Mouse (Mus musculus): ENCODE results near the gene Grm1.

The Grm1 gene

DNA sequence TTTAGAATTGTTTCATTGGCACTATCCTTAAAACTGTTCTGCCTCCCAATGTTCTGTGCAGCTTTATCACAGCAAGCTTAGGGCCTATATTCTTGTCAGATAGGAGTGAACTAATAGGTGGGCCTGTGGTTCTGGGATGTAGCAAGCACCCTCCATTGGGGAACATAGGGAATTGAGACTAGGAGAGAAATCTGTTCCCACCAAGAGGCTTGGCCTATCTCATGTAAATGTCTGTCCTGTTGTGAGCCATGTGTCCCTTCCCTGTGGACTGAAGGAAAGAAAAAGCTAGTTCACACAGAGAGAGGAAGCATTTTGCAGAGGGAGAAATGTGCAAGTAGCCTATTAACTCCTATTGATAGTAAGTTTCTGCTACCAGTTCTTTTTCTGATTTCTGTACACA lies 246.8 kb downstream of the Grm1 start:
- no peak for DNase-seq (ENCODE audit: extremely low spot score, low read depth, low spot score)

DNA sequence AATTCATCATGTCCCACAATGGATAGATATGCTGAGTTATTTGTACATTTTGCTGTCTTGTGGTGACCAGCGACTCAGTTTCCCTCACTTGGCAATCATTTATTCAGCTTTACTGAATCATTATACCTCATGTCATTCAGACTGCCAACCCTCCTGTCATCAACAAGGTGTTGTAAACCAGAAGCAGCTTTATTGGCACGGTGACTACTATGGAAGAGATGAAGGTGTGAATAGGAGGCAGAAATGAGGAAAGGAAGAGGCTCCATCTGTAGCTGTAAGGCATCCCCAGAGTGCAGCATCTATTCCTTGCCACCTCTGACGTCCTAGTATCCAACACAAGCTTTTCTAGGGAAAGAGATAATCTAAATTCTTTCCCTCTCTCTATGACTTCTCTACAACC lies 247.3 kb downstream of the Grm1 start:
- no peak for DNase-seq (ENCODE audit: extremely low spot score, low read depth, low spot score)

DNA sequence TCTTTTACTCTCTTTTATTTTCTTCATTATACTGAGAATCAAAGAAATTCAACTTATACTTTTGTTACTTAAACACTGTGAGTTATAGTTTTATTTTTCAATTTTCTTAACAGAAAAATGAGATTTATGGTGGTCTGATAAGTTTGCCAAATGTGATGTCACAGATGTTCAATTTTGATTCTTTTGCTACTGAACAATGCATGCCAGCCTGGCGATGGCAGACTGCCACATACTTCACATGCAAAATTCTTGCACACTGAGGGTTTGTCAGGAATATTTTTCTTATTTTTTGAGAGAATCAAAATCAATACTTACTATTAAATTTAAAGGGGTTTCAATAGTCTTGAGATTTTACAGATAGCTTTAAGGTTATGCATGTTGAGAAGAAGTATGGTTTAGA lies 251.0 kb downstream of the Grm1 start:
- DNase-seq (ENCODE audit: extremely low spot score, low read depth, low spot score): no peak

DNA sequence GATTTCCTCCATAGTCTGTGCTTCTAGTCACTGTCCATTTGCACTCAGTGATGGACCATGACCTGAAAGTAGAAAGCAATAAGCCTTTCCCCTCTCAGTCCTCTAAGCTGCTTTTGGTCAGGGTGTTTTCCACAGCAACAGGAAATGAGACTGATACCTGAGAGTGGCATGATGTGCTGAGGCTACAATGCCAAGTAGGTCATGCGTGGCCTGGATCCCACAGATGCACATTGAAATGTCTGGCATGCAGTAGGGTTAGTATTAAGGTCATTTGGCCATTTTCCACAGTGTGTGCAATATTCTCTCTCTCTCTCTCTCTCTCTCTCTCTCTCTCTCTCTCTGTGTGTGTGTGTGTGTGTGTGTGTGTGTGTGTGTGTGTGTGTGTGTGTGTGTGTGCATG lies 254.8 kb downstream of the Grm1 start:
- no peak for DNase-seq (ENCODE audit: extremely low spot score, low read depth, low spot score)

DNA sequence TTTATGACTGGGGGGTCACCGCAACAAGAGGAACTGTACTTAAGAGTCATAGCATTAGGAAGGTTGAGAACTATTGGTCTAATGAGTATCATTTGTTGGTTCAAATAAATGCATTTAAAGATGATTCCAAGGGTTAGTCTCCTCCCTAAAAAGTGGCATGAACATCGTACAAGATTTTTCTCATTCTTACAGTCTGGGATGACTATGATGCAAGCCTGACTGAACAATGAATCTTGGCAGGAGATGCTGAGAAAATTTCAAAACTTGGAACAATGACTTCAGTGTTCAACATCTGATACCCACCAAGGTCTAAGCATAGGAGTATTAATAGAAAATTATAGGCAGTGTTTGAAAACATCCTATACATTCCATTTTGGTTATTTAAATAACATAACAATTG lies 264.1 kb downstream of the Grm1 start:
- DNase-seq (ENCODE audit: extremely low spot score, low read depth, low spot score): no peak

DNA sequence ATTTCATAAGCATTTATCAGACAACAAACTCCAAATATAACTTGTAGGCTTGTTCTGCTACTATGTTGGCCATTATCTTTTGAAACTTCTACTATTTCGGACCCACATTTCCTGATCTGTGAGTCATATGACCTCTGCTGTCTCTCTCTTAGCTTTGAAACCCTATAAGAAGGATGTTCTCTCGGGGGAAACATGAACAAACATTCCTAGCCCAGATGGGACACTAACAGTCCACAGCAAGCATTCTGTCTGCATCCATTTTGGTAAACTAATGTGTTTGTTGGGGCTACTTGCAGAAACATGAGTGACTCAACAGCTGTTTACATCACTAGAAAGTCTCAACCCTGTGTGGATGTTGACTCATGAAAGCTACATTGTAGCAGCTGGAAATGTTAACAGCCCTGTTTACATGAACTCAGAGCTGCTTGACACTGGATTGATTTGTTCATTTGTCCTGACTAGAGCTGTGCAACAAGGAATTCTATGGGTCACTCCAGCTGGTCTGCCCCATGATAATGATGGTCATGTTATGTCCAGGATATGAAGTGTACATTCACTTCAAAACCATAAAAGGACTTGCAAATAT lies 267.4 kb downstream of the Grm1 start:
- no peak for DNase-seq (ENCODE audit: extremely low spot score, low read depth, low spot score)

DNA sequence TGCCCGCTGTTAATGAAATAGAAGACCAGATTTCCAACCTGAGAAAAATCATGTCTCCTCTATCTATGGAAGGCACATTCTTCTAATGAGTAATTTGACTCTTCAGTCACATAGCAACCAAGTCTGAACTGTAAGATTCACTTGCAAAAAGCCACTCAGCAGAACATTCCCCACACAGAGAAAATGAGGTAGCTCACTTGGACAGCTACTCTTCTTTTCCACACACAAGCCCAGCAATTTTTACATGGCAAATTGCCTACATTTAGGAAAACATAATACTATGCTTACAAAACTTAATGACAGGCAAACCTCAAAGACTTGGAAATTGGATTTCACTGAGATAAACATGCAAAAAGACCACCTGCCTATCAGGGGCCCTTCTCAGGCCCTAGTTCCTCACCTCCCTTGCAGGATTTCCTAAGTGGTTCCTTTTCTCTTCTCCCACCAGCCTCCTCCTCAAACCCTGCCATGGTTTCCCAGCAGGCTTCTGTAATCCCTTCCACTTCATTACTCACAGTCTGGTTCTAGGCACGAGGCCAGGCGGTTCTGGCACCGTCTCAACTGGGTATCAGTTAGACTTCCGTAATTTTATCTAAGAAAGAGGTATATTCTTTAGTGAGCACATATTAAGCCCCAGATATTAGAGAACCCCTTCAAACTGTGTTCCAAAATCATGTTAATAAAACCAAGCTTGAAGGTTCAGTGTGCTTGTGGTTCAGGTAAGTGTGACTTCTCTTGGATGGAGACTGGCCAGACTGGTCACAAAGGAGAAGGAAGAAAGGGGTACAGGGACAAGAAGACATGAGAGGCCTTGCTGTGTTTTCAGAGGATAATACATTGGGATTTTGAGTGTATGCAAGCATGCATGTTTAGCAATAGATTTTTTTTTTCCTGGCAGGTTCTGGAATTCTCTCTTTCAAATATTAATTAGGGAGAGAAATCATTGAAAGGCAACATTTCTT lies 269.1 kb downstream of the Grm1 start:
- DNase-seq (ENCODE audit: extremely low spot score, low read depth, low spot score): no peak

DNA sequence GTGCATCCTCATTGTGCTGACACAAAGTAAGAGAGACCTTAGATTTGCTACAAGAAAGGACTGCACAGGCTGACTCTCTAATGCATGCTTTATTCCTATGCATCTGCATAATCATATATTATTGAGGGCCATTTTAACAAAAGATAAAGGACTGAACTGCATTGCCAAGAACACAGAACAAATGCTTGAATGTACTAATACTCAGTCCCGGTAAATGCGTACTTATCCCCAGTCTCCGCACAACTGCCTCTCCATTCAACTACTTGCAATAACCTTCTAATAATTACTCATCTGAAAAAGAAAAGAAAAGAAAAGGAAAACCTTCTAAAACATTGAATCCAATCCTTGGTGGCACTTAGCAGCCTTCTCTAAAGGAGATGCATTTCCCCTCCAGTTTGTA lies 272.4 kb downstream of the Grm1 start:
- DNase-seq (ENCODE audit: extremely low spot score, low read depth, low spot score): no peak

DNA sequence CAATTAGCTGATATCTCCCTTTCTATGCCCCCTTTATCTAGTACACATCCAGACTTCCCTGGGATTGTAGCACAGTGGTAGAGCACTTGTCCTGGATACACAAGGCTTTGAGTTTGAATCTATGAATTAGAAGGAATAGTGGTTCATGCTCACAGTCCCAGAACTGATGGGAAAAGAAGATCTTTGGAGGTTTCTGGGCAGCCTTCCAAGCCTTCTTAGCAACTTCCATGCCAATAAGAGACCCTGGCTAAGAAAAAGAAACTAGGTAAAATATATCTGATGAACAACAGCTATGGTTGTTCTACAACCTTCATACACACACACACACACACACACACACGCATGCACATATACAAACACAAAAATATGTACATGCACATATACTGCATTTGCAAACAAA lies 286.8 kb downstream of the Grm1 start:
- DNase-seq (ENCODE audit: extremely low spot score, low read depth, low spot score): no peak

DNA sequence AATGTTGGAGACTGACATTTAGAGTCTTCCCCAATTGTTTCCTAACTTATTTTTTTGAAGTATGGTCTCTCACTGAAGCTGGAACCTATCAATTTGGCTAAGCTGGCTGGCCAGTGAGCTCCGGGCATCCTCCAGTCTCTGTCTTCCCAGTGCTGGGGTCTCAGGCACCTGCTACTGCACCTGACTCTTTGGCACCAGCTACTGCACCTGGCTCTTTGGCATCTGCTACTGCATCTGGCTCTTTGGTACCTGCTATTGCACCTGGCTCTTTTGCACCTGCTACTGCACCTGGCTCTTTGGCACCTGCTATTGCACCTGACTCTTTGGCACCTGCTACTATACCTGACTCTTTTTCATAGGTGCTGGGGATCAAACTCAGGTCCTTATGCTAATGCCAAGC lies 291.7 kb downstream of the Grm1 start:
- no peak for DNase-seq (ENCODE audit: extremely low spot score, low read depth, low spot score)

DNA sequence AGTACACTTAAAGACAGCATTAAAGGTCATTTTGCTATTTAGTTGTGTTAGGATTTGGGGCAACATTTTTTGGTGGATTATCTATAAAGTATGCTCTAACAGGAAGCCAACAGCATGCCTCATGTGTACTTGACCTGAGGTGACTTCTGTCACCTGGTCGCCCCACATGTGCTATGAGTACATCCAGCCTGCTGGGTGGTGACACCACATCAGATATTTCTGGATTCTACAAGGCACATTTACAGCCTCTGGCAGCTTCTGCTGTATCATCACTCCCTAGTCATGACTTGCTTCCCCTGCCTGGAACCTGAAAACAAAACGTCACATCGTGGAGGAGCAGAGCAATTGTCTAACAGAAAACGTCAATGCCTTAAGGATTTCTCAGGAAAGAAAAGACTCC lies 292.2 kb downstream of the Grm1 start:
- no peak for DNase-seq (ENCODE audit: extremely low spot score, low read depth, low spot score)

DNA sequence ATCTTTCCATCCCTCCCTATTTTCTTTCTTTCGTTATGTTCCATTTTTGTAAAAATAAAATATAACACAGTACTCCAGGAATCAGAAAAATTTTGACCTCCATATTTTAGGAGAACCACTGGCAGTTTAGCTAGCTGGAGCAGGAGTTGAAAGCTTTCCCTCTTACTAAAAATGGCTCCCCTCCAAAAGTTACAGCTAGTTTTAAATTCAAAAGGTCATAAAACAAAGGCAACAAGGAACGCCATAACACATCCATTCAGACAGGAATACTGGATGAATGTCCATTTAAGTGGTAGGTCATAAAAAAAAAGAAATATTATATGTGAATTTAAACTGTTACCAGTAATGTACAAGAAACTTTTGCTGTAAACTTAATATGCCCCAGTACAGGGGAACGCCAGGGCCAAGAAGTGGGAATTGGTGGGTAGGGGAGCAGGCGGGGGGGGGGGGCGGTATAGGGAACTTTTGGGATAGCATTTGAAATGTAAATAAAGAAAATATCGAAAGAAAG lies 294.2 kb downstream of the Grm1 start:
- DNase-seq (ENCODE audit: extremely low spot score, low read depth, low spot score): no peak

DNA sequence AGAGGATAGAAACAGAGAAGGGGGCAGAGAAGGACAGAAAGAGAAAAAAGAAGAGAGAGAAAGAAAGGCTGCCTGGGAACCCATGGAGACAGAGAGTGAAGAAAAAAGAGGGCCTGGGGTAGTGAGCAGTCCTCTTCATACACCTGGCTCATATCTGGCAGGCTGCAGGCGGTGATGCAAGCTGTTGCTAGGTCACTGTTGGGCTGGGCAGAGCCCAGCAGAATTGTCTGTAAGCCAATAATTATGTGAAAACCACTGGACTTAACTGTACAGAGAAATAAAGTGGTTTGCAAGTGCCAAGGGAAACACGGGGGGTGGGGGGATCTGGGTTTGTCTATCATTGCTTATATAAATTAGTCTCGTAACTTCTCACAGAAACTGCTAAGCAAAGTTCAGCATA lies 297.0 kb downstream of the Grm1 start:
- DNase-seq (ENCODE audit: extremely low spot score, low read depth, low spot score): no peak

DNA sequence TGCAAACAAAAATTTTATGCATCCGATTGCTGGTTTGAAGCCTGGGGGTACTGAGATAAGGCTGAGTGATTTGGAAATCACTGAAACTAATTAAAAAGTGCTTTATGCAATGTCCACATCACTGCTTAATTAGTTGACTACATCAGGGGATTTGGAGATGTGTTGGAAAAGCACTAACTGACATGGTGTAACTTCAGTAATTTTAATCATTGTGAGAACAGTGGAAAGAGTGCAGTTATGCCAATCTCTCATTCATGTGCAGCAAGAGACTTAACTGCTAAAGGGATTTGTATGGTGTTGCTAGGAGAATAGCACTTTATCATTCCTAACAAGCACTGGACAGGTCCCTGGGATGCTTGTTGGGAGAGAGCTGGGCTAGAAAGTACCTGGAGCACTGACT lies 307.3 kb downstream of the Grm1 start:
- DNase-seq (ENCODE audit: extremely low spot score, low read depth, low spot score): no peak

DNA sequence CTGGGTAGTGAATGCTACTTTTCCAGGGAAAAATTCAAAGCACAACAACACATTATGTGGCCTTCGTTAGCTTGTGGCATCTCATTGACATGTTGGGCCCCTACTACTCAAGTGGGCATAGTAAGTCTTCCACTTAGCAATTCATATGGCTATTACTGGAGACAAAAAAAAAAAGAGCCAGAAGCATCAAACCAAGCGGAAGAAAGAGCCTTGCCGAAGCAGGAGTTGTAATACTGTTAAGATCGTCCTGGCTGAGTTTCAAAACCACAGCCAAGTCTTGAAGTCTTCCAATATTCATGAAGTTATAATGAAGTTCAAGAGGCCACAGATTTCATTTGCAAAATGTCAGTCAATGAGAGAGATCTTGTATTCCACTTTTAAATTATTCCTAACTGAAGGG lies 319.1 kb downstream of the Grm1 start:
- no peak for DNase-seq (ENCODE audit: extremely low spot score, low read depth, low spot score)

DNA sequence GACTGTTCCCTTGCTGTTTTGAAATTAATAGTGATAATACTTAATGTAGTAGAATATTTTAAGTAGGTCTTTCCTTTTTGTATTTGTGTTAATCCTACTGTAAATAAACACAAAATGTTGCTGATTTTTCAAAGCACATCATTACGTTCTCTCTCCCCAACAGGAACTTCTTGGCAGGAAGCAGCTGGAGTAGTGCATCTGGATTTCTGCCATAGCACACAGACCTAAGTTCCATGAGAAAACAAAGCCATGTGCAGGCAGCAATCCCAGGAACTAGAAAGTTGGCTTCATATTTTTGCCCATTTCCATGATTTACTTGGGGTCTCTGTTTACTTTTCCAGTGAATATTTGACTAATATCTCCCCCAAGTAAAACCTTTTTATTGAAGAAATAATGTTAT lies 320.9 kb downstream of the Grm1 start:
- no peak for DNase-seq (ENCODE audit: extremely low spot score, low read depth, low spot score)

DNA sequence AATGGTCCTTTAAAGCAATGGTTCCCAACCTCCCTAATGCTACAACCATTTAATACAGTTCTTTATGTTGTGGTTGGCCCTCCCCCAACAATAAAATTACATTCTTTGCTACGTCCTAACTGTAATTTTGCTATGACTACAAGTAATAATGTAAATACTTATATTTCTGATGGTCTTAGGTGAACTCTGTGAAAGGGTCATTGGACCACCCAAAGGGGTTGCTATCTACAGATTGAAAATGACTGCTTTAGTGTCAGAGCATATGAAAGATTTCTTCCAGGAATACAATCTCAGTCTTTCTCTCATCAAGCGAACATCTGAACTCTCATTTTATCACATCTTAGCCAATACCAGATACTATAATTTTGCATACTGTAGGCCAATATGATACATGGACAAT lies 321.4 kb downstream of the Grm1 start:
- DNase-seq (ENCODE audit: extremely low spot score, low read depth, low spot score): no peak

DNA sequence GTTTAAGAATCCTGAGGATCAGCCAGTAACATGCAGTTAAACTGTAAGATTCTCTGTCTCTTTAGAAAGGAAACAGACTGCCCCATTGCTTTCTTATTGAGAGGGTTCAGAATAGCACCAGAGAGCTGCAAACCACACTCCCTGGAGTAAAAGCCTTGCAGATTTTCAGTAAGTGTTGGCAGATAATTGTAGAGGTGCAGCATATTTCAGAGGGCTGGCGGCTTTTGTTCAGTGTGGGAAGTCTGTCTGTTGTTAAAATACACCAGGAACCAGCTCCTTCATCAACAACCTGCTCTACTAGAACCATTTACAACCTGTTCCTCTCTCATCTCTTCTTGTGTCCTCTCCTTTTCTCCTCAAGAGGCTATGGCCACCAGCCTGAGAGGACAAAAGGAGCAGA lies 331.1 kb downstream of the Grm1 start:
- no peak for DNase-seq (ENCODE audit: extremely low spot score, low read depth, low spot score)

DNA sequence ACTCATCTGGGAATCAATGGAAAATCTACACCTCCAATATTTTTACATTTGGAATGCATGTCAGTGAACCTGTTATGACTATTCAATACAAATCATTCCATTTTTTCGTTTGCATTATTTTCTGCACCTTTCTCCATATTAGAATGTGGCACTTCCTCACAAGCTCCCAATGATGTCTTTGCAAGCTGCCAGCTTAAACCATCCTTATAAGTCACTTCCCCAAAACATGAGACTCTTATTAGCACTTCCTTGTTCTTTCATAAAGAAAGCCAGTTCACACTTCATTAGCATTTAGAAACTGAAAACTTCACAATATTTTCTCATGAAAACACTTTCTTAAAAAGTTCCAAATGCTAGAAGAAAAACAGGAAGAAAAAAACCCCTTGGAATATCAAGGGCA lies 338.1 kb downstream of the Grm1 start:
- DNase-seq (ENCODE audit: extremely low spot score, low read depth, low spot score): no peak

DNA sequence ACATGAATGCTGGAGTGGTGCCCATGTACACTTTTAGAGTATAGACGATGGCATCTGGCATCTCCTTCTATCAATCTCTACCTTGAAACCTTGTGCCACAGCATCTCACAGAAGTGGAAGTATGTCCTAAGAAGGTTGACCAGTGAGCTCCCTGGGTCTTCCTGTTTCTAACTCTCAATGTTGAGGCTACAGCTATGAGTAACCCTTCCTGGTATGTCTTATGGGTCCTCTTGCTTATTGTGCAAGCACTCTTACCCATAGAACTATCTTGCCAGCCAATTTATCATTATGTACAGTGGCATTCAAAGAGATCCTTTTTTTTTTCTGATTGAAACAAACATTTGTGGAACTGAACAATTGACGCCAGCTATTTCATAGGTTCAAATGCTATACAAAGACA lies 340.0 kb downstream of the Grm1 start:
- no peak for DNase-seq (ENCODE audit: extremely low spot score, low read depth, low spot score)

DNA sequence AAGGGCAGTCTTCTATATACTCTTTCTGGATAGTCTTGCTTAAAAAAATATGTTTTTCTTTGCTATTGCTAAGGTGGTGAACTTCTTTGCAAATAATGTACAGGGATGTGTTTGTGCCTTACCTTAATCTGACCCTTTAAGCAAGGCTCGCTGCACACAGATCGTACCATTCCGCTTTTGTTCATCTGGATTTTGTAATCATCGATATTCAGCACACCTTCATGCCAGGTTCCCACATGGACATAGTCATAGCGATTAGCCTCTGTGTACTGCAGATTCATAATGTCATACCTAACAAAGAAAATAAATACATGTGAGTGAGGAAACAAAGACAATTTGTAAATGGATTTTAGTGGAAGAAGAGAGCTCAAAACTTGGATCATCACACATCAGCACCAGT lies 340.8 kb downstream of the Grm1 start:
- no peak for DNase-seq (ENCODE audit: extremely low spot score, low read depth, low spot score)

DNA sequence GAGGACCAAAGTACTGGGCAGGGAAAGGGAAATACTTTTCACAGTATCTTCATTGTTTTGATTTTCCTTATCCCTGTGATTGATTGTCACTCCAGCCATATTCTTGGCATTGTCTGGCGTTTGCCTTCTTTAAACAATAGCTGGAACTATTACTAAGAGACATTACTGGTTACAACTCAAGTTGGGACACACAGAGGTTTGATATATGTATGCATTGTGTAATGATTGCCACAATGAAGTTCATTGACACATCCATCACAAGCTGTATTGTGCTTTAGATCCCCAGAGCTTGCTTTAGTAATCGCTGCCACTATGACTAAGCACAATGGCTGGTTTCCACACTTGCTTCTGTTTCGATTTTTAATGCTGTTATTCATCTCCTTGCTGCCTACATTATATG lies 341.4 kb downstream of the Grm1 start:
- DNase-seq (ENCODE audit: extremely low spot score, low read depth, low spot score): no peak
